Mouse (Mus musculus): ENCODE measurements around the gene Ube2l3.

- no peak for TF ChIP-seq CTCF (IDR thresholded peaks at IDR 0.05; ENCODE audit: borderline replicate concordance, insufficient read depth, low read length)
- TF ChIP-seq POLR2A (IDR thresholded peaks at IDR 0.05; ENCODE audit: low read depth, low read length), result no peak
Observed at GRCm38 (mm10) chr16:17147391-17147929, 55.0 kb downstream of the Ube2l3 start.

All from embryonic fibroblast, embryonic 13.5 days (primary cell).